Mouse (Mus musculus) forebrain, postnatal 0 days (tissue): Measurements from ENCODE around the gene Pms2. TPM values are rescaled to one million over a fixed set of nuclear protein-coding genes. Genes with fewer than 3 reads are reported as not detected.
A peak's percentile ranks its signal among the peaks of the same experiment; 100 is the strongest.

ENCODE experiments used
- ATAC-seq: fragments of 200-750 bp; cut with Nextera tagmentation; 2 replicates; pipeline ENCODE4 v1.8.0; 2017; ENCODE audit warnings: mild to moderate bottlenecking, moderate library complexity
- DNase-seq: peaks from one replicate; pipeline ENCODE4 v3.0.0-alpha.2; 2015
- H3K27ac ChIP-seq: fragments of 300-500 bp; sonication (generic); 2 replicates; pipeline ENCODE4 v1.5.1; 2014; ENCODE audit warnings: low read depth, mild to moderate bottlenecking, antibody characterized with exemption, low read length, moderate library complexity, mixed read lengths
- H3K27me3 ChIP-seq: fragments of 300-500 bp; sonication (generic); 2 replicates; pipeline ENCODE4 v1.6.1; 2014; ENCODE audit warnings: mild to moderate bottlenecking, low read length, mixed read lengths; ENCODE audit not compliant: insufficient read depth
- H3K36me3 ChIP-seq: fragments of 300-500 bp; sonication (generic); 2 replicates; pipeline ENCODE4 v1.6.1; 2014; ENCODE audit warnings: mild to moderate bottlenecking, moderate library complexity; ENCODE audit not compliant: insufficient read depth
- H3K4me1 ChIP-seq: fragments of 300-500 bp; sonication (generic); 2 replicates; pipeline ENCODE4 v1.6.1; 2014; ENCODE audit warnings: antibody characterized with exemption; ENCODE audit not compliant: insufficient read depth
- H3K4me2 ChIP-seq: fragments of 300-500 bp; sonication (generic); 2 replicates; pipeline ENCODE4 v1.6.1; 2014; ENCODE audit warnings: low read depth, mild to moderate bottlenecking, moderate library complexity
- H3K4me3 ChIP-seq: fragments of 300-500 bp; sonication (generic); 2 replicates; pipeline ENCODE4 v1.5.1; 2014; ENCODE audit warnings: low read depth, low read length, mixed read lengths
- H3K9ac ChIP-seq: fragments of 300-500 bp; sonication (generic); 2 replicates; pipeline ENCODE4 v1.6.1; 2014; ENCODE audit warnings: mild to moderate bottlenecking
- H3K9me3 ChIP-seq: fragments of 300-500 bp; sonication (generic); 2 replicates; pipeline ENCODE4 v1.6.1; 2016; ENCODE audit warnings: low read length
- CTCF ChIP-seq: sonication (generic); IDR thresholded peaks from 2 replicates; pipeline ENCODE4 v1.5.1; 2016; ENCODE audit warnings: antibody characterized with exemption, control low read depth, low read depth
- WGBS: fragments of 180-500 bp; shearing (Covaris S2); extraction: QIAGEN DNeasy Blood & Tissue Kit; methylation state at CpG from one replicate; pipeline ENCODE4 v1.1.7; 2014; 5-methylcytosine and 5-hydroxymethylcytosine counted together
- polyA plus RNA-seq: library from polyadenylated mRNA; unstranded; fragments of >200 nt; fragmentation: Nextera tagmentation; extraction: Ambion mirVana; gene quantifications from 2 replicates; pipeline ENCODE4 v1.2.1, GENCODE M21; 2015
- total RNA-seq: library from RNA; depleted of rRNA; stranded (reverse); fragments of >200 nt; gene quantifications from 2 replicates; pipeline ENCODE4 v1.2.3, GENCODE M21; 2014

Pms2 gene
- total and polyA plus RNA-seq, 2 experiments from 2014 or later: 19.5 to 28.4 TPM

DNA sequence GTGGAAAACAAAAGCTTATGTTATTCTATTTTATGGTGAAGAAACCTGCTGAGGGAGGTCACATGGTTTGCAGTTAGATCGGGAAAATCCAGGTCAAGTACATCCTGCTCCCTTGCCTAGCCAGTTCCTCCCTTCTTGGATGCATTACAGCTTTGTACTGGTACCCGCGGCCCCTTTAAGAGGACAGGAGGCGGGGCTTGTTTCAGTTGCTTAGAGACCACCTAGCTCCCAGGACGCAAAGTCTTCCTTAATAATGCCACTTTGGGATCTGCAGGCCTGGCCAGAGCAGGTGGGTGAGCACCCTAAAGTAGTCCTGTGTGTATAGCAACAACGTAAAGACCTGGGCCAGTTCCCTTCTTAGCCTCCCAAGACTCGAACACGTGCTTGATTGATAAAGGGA, 23.1 kb downstream of the Pms2 start, which contains the start of gene Rsph10b:
Rsph10b (plus strand) TSS at position 205 of the 400 bp plus-strand sequence.
- H3K27me3 ChIP-seq: no peaks in the 10 kb centered on the region
- no peaks in the 10 kb centered on the region for H3K4me1 ChIP-seq
- peak; percentile 59 for ATAC-seq
- peaks cover 39% of the 10 kb centered on the region for H3K36me3 ChIP-seq
- DNase-seq: no peak
- 15% methylated on average over 8 of the region's 8 CpGs for WGBS
- H3K9ac ChIP-seq: no peak within 1 kb of the TSS
- no peak within 1 kb of the TSS for H3K27ac ChIP-seq
- 0 out of 2 replicates have a peak within 1 kb of the TSS, but pooled peaks have one; percentile 8 for H3K4me3 ChIP-seq
- H3K4me2 ChIP-seq: peak within 1 kb of the TSS; percentile 29
- no peak for TF ChIP-seq CTCF
- no peaks in the 10 kb centered on the region for H3K9me3 ChIP-seq

DNA sequence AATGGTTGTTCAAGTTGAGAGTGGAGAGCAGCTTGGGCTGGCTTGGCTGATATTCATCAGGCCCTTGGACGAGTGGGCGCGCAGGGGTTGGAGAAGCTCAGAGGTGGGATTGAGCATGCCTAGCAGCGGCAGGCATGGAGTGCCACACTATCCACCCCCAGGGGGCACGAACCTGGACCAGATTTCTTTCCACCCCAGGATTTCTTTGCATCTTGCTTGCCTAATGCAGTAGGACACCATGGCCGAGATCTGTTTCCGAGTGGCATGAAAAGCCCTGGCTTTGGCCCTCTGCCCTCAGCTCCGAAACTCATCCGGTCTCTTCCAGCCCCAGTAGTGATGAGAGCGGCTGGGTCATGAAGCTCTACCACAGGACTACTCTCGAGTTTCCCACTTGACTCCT, 23.6 kb downstream of the Pms2 start:
- Histone ChIP-seq H3K27me3 (no peaks in the 10 kb centered on the region), H3K4me3 (0 out of 2 replicates have a peak overlapping the region, but pooled peaks have one; percentile 8), H3K9me3 (no peaks in the 10 kb centered on the region), H3K9ac (no peak overlapping the region), H3K4me1 (no peaks in the 10 kb centered on the region), H3K36me3 (peaks cover 34% of the 10 kb centered on the region), H3K4me2 (peak overlapping the region; percentile 29), H3K27ac (no peak overlapping the region)
- no peak for TF ChIP-seq CTCF
- ATAC-seq (no peak), DNase-seq (no peak)
- 82% methylated on average over 11 of the region's 11 CpGs for WGBS

DNA sequence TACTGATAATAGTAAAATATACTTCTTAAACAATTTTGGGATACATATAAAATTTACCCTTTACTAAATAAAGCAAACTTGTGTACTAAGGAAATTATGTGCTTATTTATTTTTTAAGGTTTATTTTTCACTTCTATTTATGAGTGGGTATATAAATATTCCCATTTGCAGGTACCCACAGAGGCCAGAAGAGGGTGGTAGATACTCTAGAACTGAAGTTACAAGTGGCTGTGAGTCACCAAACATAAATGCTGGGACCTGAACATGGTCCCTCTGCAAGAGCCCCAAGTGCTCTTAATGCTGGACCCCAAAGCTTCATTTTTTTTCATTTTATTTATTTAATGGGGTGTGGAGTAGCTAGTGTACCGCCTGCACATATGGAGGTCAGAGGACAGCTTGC, 24.1 kb downstream of the Pms2 start:
- Histone ChIP-seq H3K27ac (no peak overlapping the region), H3K27me3 (no peaks in the 10 kb centered on the region), H3K4me3 (no peak overlapping the region), H3K4me1 (no peaks in the 10 kb centered on the region), H3K9me3 (no peaks in the 10 kb centered on the region), H3K4me2 (no peak overlapping the region), H3K36me3 (peaks cover 29% of the 10 kb centered on the region), H3K9ac (no peak overlapping the region)
- ATAC-seq (no peak), DNase-seq (no peak)
- 91% methylated on average over 1 of the region's 1 CpGs for WGBS
- peak; percentile 20; the same call in 1 of the 2 replicates for TF ChIP-seq CTCF

DNA sequence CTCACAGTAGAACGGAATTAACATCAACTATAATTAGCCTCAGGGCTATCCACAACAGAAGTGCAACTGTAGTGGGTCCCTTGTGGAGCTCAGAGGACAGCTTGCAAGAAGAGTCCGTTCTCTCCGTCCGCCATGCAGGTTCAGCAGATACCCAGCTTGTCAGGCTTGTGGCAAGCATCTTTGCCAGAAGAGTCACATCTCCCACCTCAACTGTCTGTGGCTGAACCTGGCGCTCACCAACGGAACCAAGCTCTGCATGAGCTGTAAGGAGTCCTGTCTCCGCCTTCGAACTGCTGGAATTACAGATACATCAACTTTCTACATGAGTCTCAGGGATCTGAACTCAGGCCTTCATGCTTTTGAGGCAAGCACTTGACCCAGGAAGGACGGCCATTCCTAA, 26.4 kb downstream of the Pms2 start:
- no peak for TF ChIP-seq CTCF
- no peak for ATAC-seq
- Histone ChIP-seq H3K4me2 (no peak overlapping the region), H3K9ac (no peak overlapping the region), H3K27ac (no peak overlapping the region), H3K36me3 (peaks cover 9% of the 10 kb centered on the region), H3K4me1 (no peaks in the 10 kb centered on the region), H3K4me3 (no peak overlapping the region), H3K27me3 (no peaks in the 10 kb centered on the region), H3K9me3 (no peaks in the 10 kb centered on the region)
- DNase-seq: no peak
- WGBS: 86% methylated on average over 9 of the region's 9 CpGs

DNA sequence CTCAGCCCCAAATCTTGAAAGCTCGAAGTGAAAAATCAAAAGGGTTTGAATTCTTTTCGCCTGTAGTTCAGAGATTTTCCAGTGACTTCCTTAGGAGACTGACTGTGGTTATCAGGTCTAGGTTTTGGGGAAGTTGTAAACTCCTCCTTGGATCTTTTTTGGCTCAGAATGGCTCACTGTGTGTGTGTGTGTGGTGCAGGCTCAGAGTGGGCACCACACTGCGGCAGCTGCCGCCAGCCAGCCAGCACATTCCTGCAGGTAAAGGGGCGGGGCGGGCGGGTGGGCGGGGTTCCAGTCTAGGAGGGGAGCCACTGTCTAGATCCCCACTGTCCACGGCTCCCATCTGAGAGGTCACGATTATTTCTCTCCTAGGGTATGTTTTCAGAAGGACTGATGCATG, 31.8 kb downstream of the Pms2 start:
- no peaks in the 10 kb centered on the region for H3K36me3 ChIP-seq
- no peak for ATAC-seq
- H3K27ac ChIP-seq: no peak overlapping the region
- H3K9me3 ChIP-seq: no peaks in the 10 kb centered on the region
- 22% methylated on average over 10 of the region's 10 CpGs for WGBS
- no peak for TF ChIP-seq CTCF
- H3K27me3 ChIP-seq: no peaks in the 10 kb centered on the region
- H3K4me3 ChIP-seq: no peak overlapping the region
- peaks cover 8% of the 10 kb centered on the region for H3K4me1 ChIP-seq
- no peak overlapping the region for H3K4me2 ChIP-seq
- DNase-seq: no peak
- no peak overlapping the region for H3K9ac ChIP-seq

DNA sequence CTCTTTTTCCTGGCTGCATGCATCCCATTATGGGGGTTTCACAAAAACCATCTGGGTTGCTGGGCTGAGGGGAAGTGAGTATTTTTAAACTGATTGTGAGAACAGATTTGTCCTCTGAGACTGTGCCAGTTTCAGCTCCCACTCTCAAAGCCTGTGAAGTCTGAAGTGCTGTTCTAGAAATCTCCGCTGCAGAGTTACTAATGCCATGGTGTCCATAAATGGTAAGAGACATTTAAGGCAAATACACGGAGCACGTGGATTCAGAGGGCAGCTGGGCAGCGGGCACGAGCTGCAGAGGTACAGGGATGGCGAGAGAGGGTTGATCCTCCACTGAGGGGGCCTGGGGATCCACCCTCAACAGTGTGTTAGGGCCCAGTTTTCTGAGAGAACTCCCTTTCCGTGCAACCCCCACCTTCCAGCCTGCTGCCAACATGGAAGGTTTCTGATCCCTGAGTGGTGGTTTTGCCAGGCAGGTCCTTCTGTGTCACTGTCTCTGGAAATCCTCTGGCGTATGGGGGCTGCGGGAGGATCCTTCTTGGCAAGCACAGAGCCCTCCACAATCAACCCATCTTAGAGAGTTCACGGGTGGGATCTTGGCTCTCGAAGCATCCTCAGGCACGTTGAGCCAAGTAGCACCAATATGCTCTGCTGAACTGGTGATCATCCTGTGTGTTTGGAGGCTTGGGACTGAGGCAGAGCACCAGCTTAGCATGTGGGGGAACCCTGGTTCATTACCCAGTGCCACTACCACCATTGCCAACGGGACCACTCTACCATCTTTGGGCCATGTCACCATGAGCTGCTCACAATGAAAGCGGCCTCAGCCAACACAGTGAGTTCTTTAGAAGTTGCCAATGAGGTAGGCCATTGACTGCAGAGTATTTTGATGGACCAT, 33.7 kb downstream of the Pms2 start:
- TF ChIP-seq CTCF: no peak
- Histone ChIP-seq H3K9me3 (no peaks in the 10 kb centered on the region), H3K36me3 (no peaks in the 10 kb centered on the region), H3K27me3 (no peaks in the 10 kb centered on the region), H3K9ac (no peak overlapping the region), H3K4me2 (0 out of 2 replicates have a peak overlapping the region, but pooled peaks have one; percentile 21), H3K4me1 (peaks cover 8% of the 10 kb centered on the region), H3K4me3 (no peak overlapping the region), H3K27ac (peak overlapping the region; percentile 90)
- DNase-seq (peak; percentile 87), ATAC-seq (peak; percentile 93)
- WGBS: 67% methylated on average over 14 of the region's 14 CpGs

DNA sequence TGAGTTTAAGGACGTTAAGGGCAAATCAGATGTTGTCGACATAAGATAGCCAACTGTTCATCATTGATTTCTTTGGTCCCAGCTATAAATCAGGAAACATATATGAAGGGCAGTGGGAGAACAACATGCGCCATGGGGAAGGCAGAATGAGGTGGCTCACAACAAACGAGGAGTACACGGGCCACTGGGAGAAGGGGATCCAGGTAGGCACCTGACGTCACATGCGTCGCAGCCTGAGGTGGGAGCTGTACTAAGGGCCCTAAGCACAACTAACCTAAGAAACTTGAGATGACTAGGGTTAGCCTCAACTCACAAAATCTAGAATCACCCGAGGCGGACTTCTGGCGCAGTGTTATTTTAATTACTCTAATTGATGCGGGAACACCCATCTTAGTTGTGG, 38.6 kb downstream of the Pms2 start:
- H3K36me3 ChIP-seq: no peaks in the 10 kb centered on the region
- peaks cover 8% of the 10 kb centered on the region for H3K4me1 ChIP-seq
- no peak overlapping the region for H3K27ac ChIP-seq
- DNase-seq: no peak
- no peaks in the 10 kb centered on the region for H3K27me3 ChIP-seq
- H3K9ac ChIP-seq: no peak overlapping the region
- WGBS: 90% methylated on average over 12 of the region's 12 CpGs
- no peak overlapping the region for H3K4me2 ChIP-seq
- TF ChIP-seq CTCF: no peak
- H3K9me3 ChIP-seq: no peaks in the 10 kb centered on the region
- no peak overlapping the region for H3K4me3 ChIP-seq
- no peak for ATAC-seq
